8 mouse cellular contexts compared by ENCODE assay signal in the genomic region with DNA sequence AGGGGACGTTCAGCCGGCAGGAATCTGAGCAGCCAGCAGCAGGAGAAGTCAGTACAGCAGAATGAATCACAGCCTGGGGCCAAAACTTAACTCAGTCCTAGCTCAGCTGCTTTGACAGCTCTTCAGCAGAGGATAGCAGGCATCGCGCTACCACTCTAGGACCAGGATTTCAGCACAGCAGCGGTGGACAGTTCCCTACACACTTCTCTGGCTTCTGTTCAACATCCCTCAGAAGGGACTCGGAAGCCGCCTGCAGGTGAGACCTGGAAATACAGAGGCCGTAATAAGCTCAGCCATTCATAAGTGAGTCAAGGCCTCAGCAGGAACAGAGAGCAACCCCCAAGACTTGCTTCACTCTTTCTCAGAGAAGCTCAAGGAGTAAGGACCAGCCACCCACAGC.
DNase-seq lines count a peak whose midpoint lies in the region; ATAC-seq and TF ChIP-seq lines count a peak whose summit lies in the region.

No protein-coding gene starts in this region.

- H3K27me3 ChIP-seq in intestine, embryonic 14.5 days (replicated peaks; ENCODE audit: control insufficient read depth, insufficient read depth, low read length) = no peaks in the 10 kb centered on the region
- H3K27me3 ChIP-seq in intestine, embryonic 15.5 days (replicated peaks) = no peaks in the 10 kb centered on the region
- H3K27me3 ChIP-seq in limb, embryonic 11.5 days (ENCODE audit: control insufficient read depth, insufficient read depth, low read length) = no peaks in the 10 kb centered on the region
- no peaks in the 10 kb centered on the region for H3K27me3 ChIP-seq in neural tube, embryonic 15.5 days (replicated peaks)
- no peaks in the 10 kb centered on the region for H3K27me3 ChIP-seq in thymus, adult 2 months (ENCODE audit: control insufficient read depth, insufficient read depth, low read length)

- no peak overlapping the region for H3K4me3 ChIP-seq in intestine, embryonic 14.5 days (ENCODE audit: low read depth, low read length)
- H3K4me3 ChIP-seq in intestine, embryonic 15.5 days (replicated peaks) = no peak overlapping the region
- no peak overlapping the region for H3K4me3 ChIP-seq in limb, embryonic 11.5 days (ENCODE audit: low read depth, low read length)
- H3K4me3 ChIP-seq in neural tube, embryonic 15.5 days (replicated peaks) = no peak overlapping the region
- no peak overlapping the region for H3K4me3 ChIP-seq in thymus, adult 2 months (ENCODE audit: control insufficient read depth, insufficient read depth, low read length)

- H3K4me1 ChIP-seq in intestine, embryonic 14.5 days (replicated peaks; ENCODE audit: control insufficient read depth, insufficient read depth, low read length) = no peaks in the 10 kb centered on the region
- H3K4me1 ChIP-seq in intestine, embryonic 15.5 days (replicated peaks) = no peaks in the 10 kb centered on the region
- no peaks in the 10 kb centered on the region for H3K4me1 ChIP-seq in limb, embryonic 11.5 days (ENCODE audit: control insufficient read depth, insufficient read depth, low read length)
- H3K4me1 ChIP-seq in neural tube, embryonic 15.5 days = 0 out of 2 replicates have a peak, but pooled peaks cover 5% of the 10 kb centered on the region
- H3K4me1 ChIP-seq in thymus, adult 2 months (replicated peaks; ENCODE audit: control insufficient read depth, insufficient read depth, low read length) = no peaks in the 10 kb centered on the region

- DNase-seq in intestine, embryonic 14.5 days (ENCODE audit: low spot score) = peak; percentile 93
- DNase-seq in hindlimb bud, embryonic 11.5 days (ENCODE audit: extremely low spot score, low read depth, low spot score) = peak; percentile 81
- DNase-seq in limb, embryonic 11.5 days (ENCODE audit: low spot score) = peak; percentile 93
- DNase-seq in thymus, adult 2 months = peak; percentile 80

- ATAC-seq in intestine, embryonic 14.5 days (replicated peaks; ENCODE audit: low FRiP score, low TSS enrichment, low read depth) = no peak
- no peak for ATAC-seq in intestine, embryonic 15.5 days
- peak; percentile 73 for ATAC-seq in cerebellum, adult (ENCODE audit: insufficient number of reproducible peaks, low FRiP score, low TSS enrichment)
- ATAC-seq in frontal cortex, adult (ENCODE audit: low TSS enrichment) = peak; percentile 74
- 0 out of 2 replicates have a peak, but pooled peaks have one; percentile 39 for ATAC-seq in limb, embryonic 11.5 days (ENCODE audit: insufficient number of reproducible peaks, low FRiP score, low TSS enrichment, low read depth)
- ATAC-seq in neural tube, embryonic 15.5 days (ENCODE audit: low FRiP score) = no peak; the same call in 1 of the 2 replicates

- no peak for TF ChIP-seq POLR2A in thymus, adult 2 months (IDR thresholded peaks at IDR 0.05; ENCODE audit: control insufficient read depth, extremely low read depth, insufficient read depth, low read length, poor library complexity)

- 9% methylated on average over 8 of the region's 8 CpGs for WGBS in intestine, embryonic 14.5 days
- WGBS in intestine, embryonic 15.5 days = 6% methylated on average over 8 of the region's 8 CpGs
- 7% methylated on average over 8 of the region's 8 CpGs for WGBS in limb, embryonic 11.5 days
- 5% methylated on average over 8 of the region's 8 CpGs for WGBS in neural tube, embryonic 15.5 days
- 16% methylated on average over 8 of the region's 8 CpGs for WGBS in thymus, adult 2 months

- TF ChIP-seq CTCF in thymus, adult 2 months (IDR thresholded peaks at IDR 0.05; ENCODE audit: borderline replicate concordance, control insufficient read depth, extremely low read depth, insufficient read depth, low read length, poor library complexity) = peak; percentile 44; the same call in 1 of the 2 replicates

- H3K9ac ChIP-seq in intestine, embryonic 14.5 days (ENCODE audit: low read length) = no peak overlapping the region
- H3K9ac ChIP-seq in intestine, embryonic 15.5 days = no peak overlapping the region
- no peak overlapping the region for H3K9ac ChIP-seq in limb, embryonic 11.5 days (ENCODE audit: low read length)
- no peak overlapping the region for H3K9ac ChIP-seq in neural tube, embryonic 15.5 days (replicated peaks)

- no peaks in the 10 kb centered on the region for H3K36me3 ChIP-seq in intestine, embryonic 14.5 days (ENCODE audit: control insufficient read depth, insufficient read depth, low read length)
- H3K36me3 ChIP-seq in intestine, embryonic 15.5 days = no peaks in the 10 kb centered on the region
- no peaks in the 10 kb centered on the region for H3K36me3 ChIP-seq in limb, embryonic 11.5 days (ENCODE audit: control insufficient read depth, insufficient read depth, low read length)
- no peaks in the 10 kb centered on the region for H3K36me3 ChIP-seq in neural tube, embryonic 15.5 days
- H3K36me3 ChIP-seq in thymus, adult 2 months (ENCODE audit: control insufficient read depth, insufficient read depth, low read length) = no peaks in the 10 kb centered on the region

- no peak overlapping the region for H3K27ac ChIP-seq in intestine, embryonic 14.5 days (ENCODE audit: low read depth)
- no peak overlapping the region for H3K27ac ChIP-seq in intestine, embryonic 15.5 days
- no peak overlapping the region for H3K27ac ChIP-seq in limb, embryonic 11.5 days (replicated peaks; ENCODE audit: low read depth, low read length)
- H3K27ac ChIP-seq in neural tube, embryonic 15.5 days (replicated peaks) = no peak overlapping the region
- H3K27ac ChIP-seq in thymus, adult 2 months (ENCODE audit: control insufficient read depth, insufficient read depth, low read length) = no peak overlapping the region

- no peak overlapping the region for H3K4me2 ChIP-seq in intestine, embryonic 14.5 days (ENCODE audit: low read length)
- no peak overlapping the region for H3K4me2 ChIP-seq in intestine, embryonic 15.5 days (replicated peaks)
- no peak overlapping the region for H3K4me2 ChIP-seq in limb, embryonic 11.5 days (ENCODE audit: low read depth, severe bottlenecking)
- 0 out of 2 replicates have a peak overlapping the region, but pooled peaks have one; percentile 25 for H3K4me2 ChIP-seq in neural tube, embryonic 15.5 days

- no peaks in the 10 kb centered on the region for H3K9me3 ChIP-seq in intestine, embryonic 14.5 days (ENCODE audit: control insufficient read depth, low read length)
- H3K9me3 ChIP-seq in intestine, embryonic 15.5 days = no peaks in the 10 kb centered on the region
- no peaks in the 10 kb centered on the region for H3K9me3 ChIP-seq in limb, embryonic 11.5 days (ENCODE audit: control insufficient read depth, low read length)
- H3K9me3 ChIP-seq in neural tube, embryonic 15.5 days (replicated peaks) = no peaks in the 10 kb centered on the region

Comparison
In these comparisons a context has a peak if more than half of its experiments do, and no peak if none do; other contexts are left out.
1. ATAC-seq: peak in cerebellum, adult (single experiment), frontal cortex, adult (single experiment) and limb, embryonic 11.5 days (single experiment); none in intestine, embryonic 14.5 days (single experiment), intestine, embryonic 15.5 days (single experiment) and neural tube, embryonic 15.5 days (single experiment).
2. Peak in every context shown above with its lines, with median percentiles within 50 percentile points of each other: DNase-seq.